In genomic region chr7:119978576-119978975, GRCm38 (mm10) we compare ENCODE assay signal across 21 mouse cellular contexts.
DNase-seq lines count a peak whose midpoint lies in the region; ATAC-seq lines count a peak whose summit lies in the region.
"Had no signal": no experiment of that assay in that cellular context is flagged by ENCODE, and none has a peak within 500 bp of the region (broad histone marks: within the 10 kb centered on the region; RNA-seq: fewer than 3 reads in every experiment).

No protein-coding gene starts in this region.

- peak; percentile 50; the same call in 1 of the 2 replicates for ATAC-seq in intestine, embryonic 16.5 days
- ATAC-seq in intestine, embryonic 15.5 days = no peak
- ATAC-seq: forebrain, embryonic 14.5 days; forebrain, embryonic 16.5 days had no signal

- peak; percentile 78 for DNase-seq in kidney, adult 9 months
- DNase-seq in kidney, postnatal 10 days = no peak
- DNase-seq: adrenal gland, adult 2 months; adrenal gland, postnatal 10 days; adrenal gland, postnatal 25 days; cerebellum, adult 11 months; cerebellum, adult 18-20 months; cerebellum, adult 8-10 months; cerebellum, adult 9-11 months; cerebellum, postnatal 14 days; cerebellum, postnatal 36 days; embryo, embryonic 11 days had no signal

- H3K36me3 ChIP-seq in intestine, embryonic 16.5 days (ENCODE audit: control insufficient read depth, insufficient read depth, low read length) = no peaks in the 10 kb centered on the region
- no peaks in the 10 kb centered on the region for H3K36me3 ChIP-seq in intestine, embryonic 15.5 days
- H3K36me3 ChIP-seq: embryonic facial prominence, embryonic 13.5 days; embryonic facial prominence, embryonic 15.5 days; forebrain, embryonic 10.5 days; forebrain, embryonic 12.5 days had no signal

- H3K4me3 ChIP-seq in intestine, embryonic 16.5 days (ENCODE audit: low read length) = no peak overlapping the region
- no peak overlapping the region for H3K4me3 ChIP-seq in intestine, embryonic 15.5 days (replicated peaks)
- H3K4me3 ChIP-seq: embryonic facial prominence, embryonic 13.5 days; embryonic facial prominence, embryonic 15.5 days; erythroblast, embryonic 14.5 days; forebrain, embryonic 10.5 days; forebrain, embryonic 12.5 days had no signal

- no peaks in the 10 kb centered on the region for H3K27me3 ChIP-seq in intestine, embryonic 16.5 days (replicated peaks; ENCODE audit: control insufficient read depth, insufficient read depth, low read length)
- no peaks in the 10 kb centered on the region for H3K27me3 ChIP-seq in intestine, embryonic 15.5 days (replicated peaks)
- H3K27me3 ChIP-seq: embryonic facial prominence, embryonic 13.5 days; embryonic facial prominence, embryonic 15.5 days; forebrain, embryonic 12.5 days had no signal

- H3K4me1 ChIP-seq in intestine, embryonic 16.5 days (ENCODE audit: control insufficient read depth, insufficient read depth, low read length) = no peaks in the 10 kb centered on the region
- no peaks in the 10 kb centered on the region for H3K4me1 ChIP-seq in intestine, embryonic 15.5 days (replicated peaks)
- H3K4me1 ChIP-seq: embryonic facial prominence, embryonic 13.5 days; embryonic facial prominence, embryonic 15.5 days; forebrain, embryonic 10.5 days; forebrain, embryonic 12.5 days had no signal

- no peak overlapping the region for H3K9ac ChIP-seq in intestine, embryonic 16.5 days (ENCODE audit: low read depth, low read length)
- no peak overlapping the region for H3K9ac ChIP-seq in intestine, embryonic 15.5 days
- H3K9ac ChIP-seq: embryonic facial prominence, embryonic 13.5 days; embryonic facial prominence, embryonic 15.5 days; forebrain, embryonic 12.5 days had no signal

- no peaks in the 10 kb centered on the region for H3K9me3 ChIP-seq in intestine, embryonic 16.5 days (ENCODE audit: control insufficient read depth, low read length)
- H3K9me3 ChIP-seq in intestine, embryonic 15.5 days = no peaks in the 10 kb centered on the region
- H3K9me3 ChIP-seq: embryonic facial prominence, embryonic 13.5 days; embryonic facial prominence, embryonic 15.5 days; forebrain, embryonic 10.5 days; forebrain, embryonic 12.5 days had no signal

- H3K27ac ChIP-seq in intestine, embryonic 16.5 days (ENCODE audit: low read length) = no peak overlapping the region
- no peak overlapping the region for H3K27ac ChIP-seq in intestine, embryonic 15.5 days
- H3K27ac ChIP-seq: embryonic facial prominence, embryonic 13.5 days; embryonic facial prominence, embryonic 15.5 days; forebrain, embryonic 10.5 days; forebrain, embryonic 12.5 days had no signal

- no peak overlapping the region for H3K4me2 ChIP-seq in intestine, embryonic 16.5 days (ENCODE audit: low read depth, low read length)
- no peak overlapping the region for H3K4me2 ChIP-seq in intestine, embryonic 15.5 days (replicated peaks)
- H3K4me2 ChIP-seq: embryonic facial prominence, embryonic 13.5 days; embryonic facial prominence, embryonic 15.5 days; forebrain, embryonic 12.5 days had no signal
